ENCODE assay signal across 9 mouse cellular contexts in the genomic region with DNA sequence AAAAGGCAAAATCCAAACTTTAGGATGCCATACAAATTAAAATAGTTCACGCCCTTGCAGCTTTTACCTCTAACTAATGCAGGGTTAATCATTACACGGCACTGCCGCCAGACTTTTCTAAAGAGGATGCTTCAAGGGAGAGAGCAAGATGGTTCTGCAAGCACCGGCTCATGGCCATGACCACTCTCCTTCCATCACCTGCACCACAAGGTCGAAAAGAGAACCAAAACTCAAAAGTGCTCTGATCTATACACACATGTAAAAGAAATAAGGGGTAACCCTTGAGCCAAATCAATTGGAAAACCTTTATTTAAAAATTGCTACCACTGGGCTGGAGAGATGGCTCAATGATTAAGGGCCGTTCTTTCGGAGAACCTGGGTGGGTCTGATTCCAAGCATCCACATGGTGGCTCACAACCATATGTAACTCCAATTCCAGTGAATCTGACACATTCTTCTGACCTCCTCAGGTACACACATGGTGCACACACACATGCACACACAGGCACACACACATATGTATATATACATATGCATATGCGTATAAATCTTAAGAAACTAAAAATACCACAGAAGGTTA. TPM values are rescaled to one million over a fixed set of nuclear protein-coding genes. Genes with fewer than 3 reads are reported as not detected.
DNase-seq lines count a peak whose midpoint lies in the region; ATAC-seq lines count a peak whose summit lies in the region.
"Had no signal": no experiment of that assay in that cellular context is flagged by ENCODE, and none has a peak within 500 bp of the region (broad histone marks: within the 10 kb centered on the region; RNA-seq: fewer than 3 reads in every experiment).

No protein-coding gene starts in this region.

- H3K4me1 ChIP-seq in erythroblast, embryonic 14.5 days (ENCODE audit: control insufficient read depth), result peaks cover 41% of the 10 kb centered on the region
- H3K4me1 ChIP-seq in lung, embryonic 16.5 days (replicated peaks; ENCODE audit: control insufficient read depth, insufficient read depth, low read length), result peaks cover 15% of the 10 kb centered on the region
- H3K4me1 ChIP-seq in liver, embryonic 12.5 days, result peaks cover 46% of the 10 kb centered on the region
- H3K4me1 ChIP-seq in stomach, embryonic 16.5 days (ENCODE audit: control insufficient read depth, insufficient read depth, low read length), result peaks cover 11% of the 10 kb centered on the region

- no peak for ATAC-seq in erythroblast, adult 5-6 weeks (replicated peaks; ENCODE audit: low FRiP score, poor library complexity, severe bottlenecking)
- no peak for ATAC-seq in lung, embryonic 16.5 days (ENCODE audit: low read depth)
- ATAC-seq in liver, embryonic 12.5 days, result no peak
- ATAC-seq in stomach, embryonic 16.5 days (ENCODE audit: insufficient read depth, low FRiP score), result no peak

- WGBS in lung, embryonic 16.5 days, result 59% methylated on average over 8 of the region's 8 CpGs
- 77% methylated on average over 8 of the region's 8 CpGs for WGBS in liver, embryonic 12.5 days (ENCODE audit: insufficient replicate concordance)
- whole genome bisulfite sequencing in stomach, embryonic 16.5 days, result 67% methylated on average over 8 of the region's 8 CpGs

- H3K27ac ChIP-seq in lung, embryonic 16.5 days (ENCODE audit: low read length), result no peak overlapping the region
- H3K27ac ChIP-seq in liver, embryonic 12.5 days, result no peak overlapping the region
- H3K27ac ChIP-seq in stomach, embryonic 16.5 days (ENCODE audit: low read length), result no peak overlapping the region

- 0 out of 2 replicates have a peak overlapping the region, but pooled peaks have one; percentile 42 for H3K9ac ChIP-seq in lung, embryonic 16.5 days (ENCODE audit: low read length)
- H3K9ac ChIP-seq in liver, embryonic 12.5 days, result no peak overlapping the region
- peak overlapping the region; percentile 37 for H3K9ac ChIP-seq in stomach, embryonic 16.5 days (ENCODE audit: low read length)

- H3K4me3 ChIP-seq in erythroblast, embryonic 14.5 days (replicated peaks), result peak overlapping the region; percentile 91
- peak overlapping the region; percentile 81 for H3K4me3 ChIP-seq in lung, embryonic 16.5 days (ENCODE audit: low read length)
- H3K4me3 ChIP-seq in liver, embryonic 12.5 days, result peak overlapping the region; percentile 77
- H3K4me3 ChIP-seq in stomach, embryonic 16.5 days (replicated peaks; ENCODE audit: low read length), result peak overlapping the region; percentile 84

- no peaks in the 10 kb centered on the region for H3K9me3 ChIP-seq in erythroblast, embryonic 14.5 days (ENCODE audit: control insufficient read depth, low read length)
- H3K9me3 ChIP-seq in lung, embryonic 16.5 days (ENCODE audit: control insufficient read depth, low read length), result no peaks in the 10 kb centered on the region
- H3K9me3 ChIP-seq in liver, embryonic 12.5 days (replicated peaks), result no peaks in the 10 kb centered on the region
- H3K9me3 ChIP-seq in stomach, embryonic 16.5 days (replicated peaks; ENCODE audit: control insufficient read depth, low read length), result no peaks in the 10 kb centered on the region

- H3K4me2 ChIP-seq in lung, embryonic 16.5 days (ENCODE audit: low read depth, low read length), result peak overlapping the region; percentile 94
- H3K4me2 ChIP-seq in liver, embryonic 12.5 days, result peak overlapping the region; percentile 98
- H3K4me2 ChIP-seq in stomach, embryonic 16.5 days (ENCODE audit: low read depth, low read length), result peak overlapping the region; percentile 87

- no peak for DNase-seq in lung, postnatal 36 days
- no peak for DNase-seq in thymus, postnatal 25 days
- DNase-seq in thymus, postnatal 4 days, result no peak
- DNase-seq: adrenal gland, postnatal 14 days had no signal

- H3K36me3 ChIP-seq in erythroblast, embryonic 14.5 days (ENCODE audit: control insufficient read depth), result peaks cover 2% of the 10 kb centered on the region
- H3K36me3 ChIP-seq in lung, embryonic 16.5 days (ENCODE audit: control insufficient read depth, insufficient read depth, low read length), result no peaks in the 10 kb centered on the region
- H3K36me3 ChIP-seq in liver, embryonic 12.5 days, result no peaks in the 10 kb centered on the region
- no peaks in the 10 kb centered on the region for H3K36me3 ChIP-seq in stomach, embryonic 16.5 days (ENCODE audit: control insufficient read depth, insufficient read depth, low read length)

- peaks cover 6% of the 10 kb centered on the region; the same call in 1 of the 2 replicates for H3K27me3 ChIP-seq in erythroblast, embryonic 14.5 days (ENCODE audit: control insufficient read depth)
- no peaks in the 10 kb centered on the region for H3K27me3 ChIP-seq in lung, embryonic 16.5 days (ENCODE audit: control insufficient read depth, insufficient read depth, low read depth, low read length)
- no peaks in the 10 kb centered on the region for H3K27me3 ChIP-seq in liver, embryonic 12.5 days (replicated peaks)
- no peaks in the 10 kb centered on the region for H3K27me3 ChIP-seq in stomach, embryonic 16.5 days (ENCODE audit: control insufficient read depth, insufficient read depth, low read length)

RNA-seq across cellular contexts. Expression of a gene that starts 29.3 kb away (rescaled TPM):
- polyA plus RNA-seq in erythroblast, embryonic 14.5 days (2012), result 0.04 and 0.17 TPM in 2 replicates
- total RNA-seq in erythroblast, adult 5-6 weeks (2015; ENCODE audit: low replicate concordance), result 10.9 and 13.6 TPM in 2 replicates
- total RNA-seq in erythroblast, adult 5-6 weeks (2017; ENCODE audit: low replicate concordance), result 28.9 and 35.5 TPM in 2 replicates
- polyA plus RNA-seq in lung, embryonic 16.5 days (2015; fragmentation: Nextera tagmentation; extraction: Ambion mirVana), result 17.8 and 19.3 TPM in 2 replicates
- 12.1 and 13.2 TPM in 2 replicates for polyA plus RNA-seq in liver, embryonic 12.5 days (2016; fragmentation: Nextera tagmentation; extraction: Ambion mirVana)
- polyA plus RNA-seq in stomach, embryonic 16.5 days (2015; fragmentation: Nextera tagmentation; extraction: Ambion mirVana), result 17.4 and 18.1 TPM in 2 replicates

RNA-seq across cellular contexts. Expression of a gene that starts 29.4 kb away (rescaled TPM):
- 0.29 and 0.51 TPM in 2 replicates for polyA plus RNA-seq in erythroblast, embryonic 14.5 days (2012)
- total RNA-seq in erythroblast, adult 5-6 weeks (2015; ENCODE audit: low replicate concordance), result 9.4 and 44.6 TPM in 2 replicates
- 17.1 and 31.0 TPM in 2 replicates for total RNA-seq in erythroblast, adult 5-6 weeks (2017; ENCODE audit: low replicate concordance)
- polyA plus RNA-seq in lung, embryonic 16.5 days (2015; fragmentation: Nextera tagmentation; extraction: Ambion mirVana), result 88.8 and 96.9 TPM in 2 replicates
- 35.5 and 37.2 TPM in 2 replicates for polyA plus RNA-seq in liver, embryonic 12.5 days (2016; fragmentation: Nextera tagmentation; extraction: Ambion mirVana)
- 73.0 and 87.5 TPM in 2 replicates for polyA plus RNA-seq in stomach, embryonic 16.5 days (2015; fragmentation: Nextera tagmentation; extraction: Ambion mirVana)

Comparison
In these comparisons a context has a peak if more than half of its experiments do, and no peak if none do; other contexts are left out.
1. RNA of a gene that starts 29.3 kb away (polyA plus RNA-seq): 17.4 to 18.1 TPM in stomach, embryonic 16.5 days, 17.8 to 19.3 TPM in lung, embryonic 16.5 days and 12.1 to 13.2 TPM in liver, embryonic 12.5 days; 0.04 to 0.17 TPM in erythroblast, embryonic 14.5 days; every median in the first group is over 10 times any median in the second.
2. RNA of a gene that starts 29.4 kb away (polyA plus RNA-seq): 88.8 to 96.9 TPM in lung, embryonic 16.5 days, 73.0 to 87.5 TPM in stomach, embryonic 16.5 days and 35.5 to 37.2 TPM in liver, embryonic 12.5 days; 0.29 to 0.51 TPM in erythroblast, embryonic 14.5 days; every median in the first group is over 10 times any median in the second.
3. Peak in every context shown above with its lines, with median percentiles within 50 percentile points of each other: H3K4me3 ChIP-seq and H3K4me2 ChIP-seq.